Mouse (Mus musculus): ENCODE data around the gene Nrbf2. TPM values are rescaled to one million over a fixed set of nuclear protein-coding genes. Genes with fewer than 3 reads are reported as not detected.

Gene Nrbf2
- polyA plus RNA-seq, 1 experiment from 2014 or later = 41.6 TPM

DNA sequence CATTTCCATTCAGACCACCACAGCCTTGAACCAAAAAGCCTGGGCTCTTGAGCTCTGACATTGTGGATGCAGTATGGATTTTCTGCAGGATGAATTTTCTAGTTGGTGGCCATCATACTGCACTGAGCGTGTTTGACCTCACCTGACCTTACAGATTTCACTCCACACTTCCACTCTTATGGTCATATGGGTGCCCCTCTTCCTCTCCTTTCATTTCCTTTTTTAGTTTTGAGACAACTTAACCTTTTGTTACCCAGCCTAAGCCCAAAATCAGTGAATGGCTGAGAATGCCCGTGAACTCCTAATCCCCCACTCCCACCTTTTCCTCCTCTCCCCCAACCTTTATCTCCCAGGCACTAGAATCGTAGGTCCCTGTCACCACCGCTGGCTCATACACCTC is 5.5 kb upstream of the Nrbf2 start:
- H3K9ac ChIP-seq = no peak overlapping the region
- H3K36me3 ChIP-seq = no peaks in the 10 kb centered on the region
- H3K4me3 ChIP-seq = no peak overlapping the region
- H3K4me2 ChIP-seq (replicated peaks) = no peak overlapping the region
- H3K9me3 ChIP-seq = no peaks in the 10 kb centered on the region
- 76% methylated on average over 4 of the region's 4 CpGs for WGBS
- ATAC-seq (ENCODE audit: insufficient number of reproducible peaks, insufficient read depth, low FRiP score, low TSS enrichment) = no peak
- H3K27me3 ChIP-seq = no peaks in the 10 kb centered on the region
- no peaks in the 10 kb centered on the region for H3K4me1 ChIP-seq
- H3K27ac ChIP-seq = no peak overlapping the region

DNA sequence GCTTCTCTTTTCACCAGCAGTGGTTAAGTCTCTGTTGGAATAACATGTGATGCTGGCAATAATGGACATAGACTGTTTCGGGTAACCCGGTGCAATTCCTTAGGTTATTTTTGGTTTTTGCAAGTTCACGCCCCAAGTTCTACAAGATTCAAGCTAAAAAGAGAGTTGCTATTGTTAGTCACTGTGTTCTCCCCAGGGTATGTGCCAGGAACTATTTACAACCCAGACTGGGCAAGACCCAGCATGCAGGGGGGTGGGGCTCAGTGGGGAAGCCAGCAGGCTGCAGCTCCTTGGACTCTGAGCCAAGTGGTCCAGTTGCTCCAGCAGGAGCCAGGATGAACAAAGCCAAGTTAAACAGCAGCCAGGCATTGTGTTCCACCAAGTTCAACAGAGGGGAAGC is 2.8 kb upstream of the Nrbf2 start:
- WGBS = 79% methylated on average over 3 of the region's 3 CpGs
- Histone ChIP-seq H3K9ac (no peak overlapping the region), H3K36me3 (no peaks in the 10 kb centered on the region), H3K27ac (no peak overlapping the region), H3K4me2 (replicated peaks) (no peak overlapping the region), H3K4me3 (no peak overlapping the region), H3K27me3 (no peaks in the 10 kb centered on the region), H3K9me3 (no peaks in the 10 kb centered on the region), H3K4me1 (peaks cover 11% of the 10 kb centered on the region)
- ATAC-seq (ENCODE audit: insufficient number of reproducible peaks, insufficient read depth, low FRiP score, low TSS enrichment) = no peak

DNA sequence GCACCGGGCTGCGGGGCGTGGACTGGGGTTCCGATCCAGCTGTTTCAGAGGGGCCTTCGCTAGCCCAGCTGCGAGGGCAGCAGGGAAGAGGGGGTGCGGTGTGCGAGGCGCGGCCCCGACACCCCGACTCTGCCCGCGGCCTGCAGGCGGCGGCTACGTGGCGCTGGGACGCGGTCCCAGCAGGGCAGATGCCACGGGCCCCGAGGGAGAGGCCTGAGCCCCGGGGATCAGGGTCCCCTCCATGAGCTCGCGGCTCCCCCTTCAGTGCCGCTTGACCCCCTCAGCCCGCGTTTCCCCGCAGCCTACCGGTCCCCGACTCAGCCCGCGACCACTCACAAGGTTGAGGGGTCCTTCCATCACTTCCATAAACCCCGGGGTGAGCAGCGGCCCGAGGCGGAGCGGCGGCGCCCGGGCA is 337 bp downstream of the Nrbf2 start:
- peak overlapping the region; percentile 89 for H3K4me3 ChIP-seq
- peak overlapping the region; percentile 88 for H3K4me2 ChIP-seq (replicated peaks)
- no peaks in the 10 kb centered on the region for H3K27me3 ChIP-seq
- no peaks in the 10 kb centered on the region for H3K9me3 ChIP-seq
- H3K9ac ChIP-seq = peak overlapping the region; percentile 88
- no peaks in the 10 kb centered on the region for H3K36me3 ChIP-seq
- no peak; the same call in none of the 2 replicates for ATAC-seq (ENCODE audit: insufficient number of reproducible peaks, insufficient read depth, low FRiP score, low TSS enrichment)
- peaks cover 11% of the 10 kb centered on the region for H3K4me1 ChIP-seq
- 0 out of 2 replicates have a peak overlapping the region, but pooled peaks have one; percentile 41 for H3K27ac ChIP-seq
- 0% methylated on average over 40 of the region's 41 CpGs for WGBS

DNA sequence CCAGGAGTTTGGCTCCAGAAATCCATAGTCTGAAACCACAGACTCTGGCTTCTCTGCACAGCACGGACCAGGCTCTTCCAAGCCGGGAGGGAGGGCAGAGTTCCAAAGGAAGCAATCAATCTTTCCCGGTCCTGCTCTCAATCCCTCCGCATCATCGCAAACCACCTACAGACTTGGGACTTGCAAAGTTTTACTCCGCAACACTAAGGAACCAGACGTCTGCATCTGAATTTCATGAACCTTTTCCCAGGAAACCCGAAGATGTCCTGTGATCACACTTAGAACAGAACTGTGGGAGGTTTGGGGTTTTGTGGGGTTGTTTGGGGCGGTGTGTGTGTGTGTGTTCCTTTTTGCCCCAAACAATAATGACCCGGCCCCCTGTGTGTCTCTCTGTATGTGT is 794 bp downstream of the Nrbf2 start:
- Histone ChIP-seq H3K4me2 (replicated peaks) (peak overlapping the region; percentile 88), H3K27me3 (no peaks in the 10 kb centered on the region), H3K9me3 (no peaks in the 10 kb centered on the region), H3K36me3 (no peaks in the 10 kb centered on the region), H3K27ac (0 out of 2 replicates have a peak overlapping the region, but pooled peaks have one; percentile 41), H3K4me1 (peaks cover 11% of the 10 kb centered on the region), H3K9ac (peak overlapping the region; percentile 88), H3K4me3 (peak overlapping the region; percentile 89)
- no peak; the same call in 1 of the 2 replicates for ATAC-seq (ENCODE audit: insufficient number of reproducible peaks, insufficient read depth, low FRiP score, low TSS enrichment)
- 5% methylated on average over 10 of the region's 10 CpGs for WGBS

DNA sequence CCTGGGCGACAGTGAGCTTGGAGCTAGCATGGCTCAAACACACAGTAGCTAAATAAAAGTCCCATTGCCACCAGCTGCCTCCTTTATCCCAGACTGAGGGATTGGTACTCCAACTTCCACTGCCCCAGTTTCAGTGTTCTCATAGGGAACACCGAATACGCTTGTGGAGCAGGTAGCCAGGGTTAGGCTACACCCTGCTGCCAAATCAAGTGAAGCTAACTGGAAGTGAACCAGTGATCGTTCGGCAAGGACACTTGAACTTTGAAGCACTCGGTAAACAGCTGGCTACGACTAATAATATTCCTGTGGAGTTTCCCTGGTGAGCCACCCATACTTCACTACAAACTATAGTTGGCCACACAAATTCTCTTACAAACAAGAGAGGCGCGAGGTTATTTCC is 1.6 kb downstream of the Nrbf2 start:
- H3K27ac ChIP-seq = no peak overlapping the region
- H3K4me2 ChIP-seq (replicated peaks) = peak overlapping the region; percentile 88
- no peaks in the 10 kb centered on the region for H3K9me3 ChIP-seq
- H3K4me1 ChIP-seq = peaks cover 11% of the 10 kb centered on the region
- H3K27me3 ChIP-seq = no peaks in the 10 kb centered on the region
- no peaks in the 10 kb centered on the region for H3K36me3 ChIP-seq
- no peak overlapping the region for H3K9ac ChIP-seq
- no peak for ATAC-seq (ENCODE audit: insufficient number of reproducible peaks, insufficient read depth, low FRiP score, low TSS enrichment)
- 89% methylated on average over 9 of the region's 9 CpGs for WGBS
- peak overlapping the region; percentile 89; the same call in 1 of the 2 replicates for H3K4me3 ChIP-seq

DNA sequence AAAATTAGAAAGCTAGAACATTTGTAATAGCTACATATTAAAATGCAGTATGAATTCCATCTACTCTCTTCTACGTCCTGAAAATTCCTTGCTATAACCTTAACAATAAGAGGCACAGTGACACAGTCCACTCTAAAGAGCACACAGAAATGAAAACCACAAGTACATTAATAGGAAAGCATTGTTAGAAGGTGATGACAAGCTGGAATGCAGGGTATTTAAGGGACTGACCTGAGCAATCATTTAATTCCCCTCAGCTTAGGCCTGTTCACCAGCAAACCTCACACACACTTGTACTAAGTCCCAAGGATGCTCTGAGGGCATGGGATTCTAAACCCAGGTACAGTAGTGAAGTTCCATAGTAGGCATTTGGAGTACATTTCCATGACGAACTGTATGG is 2.6 kb downstream of the Nrbf2 start:
- no peak for ATAC-seq (ENCODE audit: insufficient number of reproducible peaks, insufficient read depth, low FRiP score, low TSS enrichment)
- Histone ChIP-seq H3K4me3 (no peak overlapping the region), H3K9me3 (no peaks in the 10 kb centered on the region), H3K9ac (no peak overlapping the region), H3K27ac (no peak overlapping the region), H3K36me3 (no peaks in the 10 kb centered on the region), H3K27me3 (no peaks in the 10 kb centered on the region), H3K4me2 (replicated peaks) (no peak overlapping the region), H3K4me1 (peaks cover 11% of the 10 kb centered on the region)
- 69% methylated on average over 2 of the region's 2 CpGs for WGBS

DNA sequence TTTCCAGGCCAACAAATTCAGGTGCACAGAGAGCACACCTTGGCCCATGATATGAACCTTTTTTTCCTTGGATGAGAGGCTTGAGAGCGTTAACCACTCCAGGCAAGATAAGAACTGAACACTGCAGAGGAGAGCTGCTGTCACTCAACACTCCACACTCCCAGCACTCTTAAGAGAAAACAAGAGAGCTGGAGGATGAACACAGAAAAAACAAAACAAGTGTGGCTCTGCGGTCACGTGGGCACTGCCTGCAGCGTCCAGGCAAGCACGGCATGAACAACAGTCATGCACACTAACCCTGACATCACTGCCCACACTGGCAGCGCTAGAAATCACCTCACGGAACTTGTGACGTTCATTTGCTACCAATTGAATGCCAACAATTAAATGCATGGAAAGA is 3.3 kb downstream of the Nrbf2 start:
- Histone ChIP-seq H3K36me3 (no peaks in the 10 kb centered on the region), H3K4me3 (no peak overlapping the region), H3K4me2 (replicated peaks) (no peak overlapping the region), H3K4me1 (peaks cover 11% of the 10 kb centered on the region), H3K27me3 (no peaks in the 10 kb centered on the region), H3K27ac (no peak overlapping the region), H3K9me3 (no peaks in the 10 kb centered on the region), H3K9ac (no peak overlapping the region)
- 83% methylated on average over 8 of the region's 8 CpGs for WGBS
- no peak for ATAC-seq (ENCODE audit: insufficient number of reproducible peaks, insufficient read depth, low FRiP score, low TSS enrichment)

DNA sequence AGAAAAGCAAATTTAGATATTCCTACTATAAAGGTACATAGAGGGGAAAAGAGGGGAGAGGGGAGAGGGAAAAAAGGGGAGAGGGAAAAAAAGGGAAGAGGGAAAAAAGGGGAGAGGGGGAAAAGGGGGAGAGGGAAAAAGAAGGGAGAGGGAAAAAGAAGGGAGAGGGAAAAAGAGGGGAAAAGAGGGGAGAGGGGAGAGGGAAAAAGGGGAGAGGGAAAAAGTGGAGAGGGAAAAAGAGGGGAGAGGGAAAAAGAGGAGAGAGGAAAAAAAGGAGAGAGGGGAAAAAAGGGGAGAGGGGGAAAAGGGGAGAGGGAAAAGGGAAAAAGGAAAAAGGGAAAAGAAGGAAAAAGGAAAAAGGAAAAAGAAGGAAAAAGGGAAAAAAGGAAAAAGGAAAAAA is 9.2 kb downstream of the Nrbf2 start:
- H3K9ac ChIP-seq = no peak overlapping the region
- no peak overlapping the region for H3K4me2 ChIP-seq (replicated peaks)
- no peaks in the 10 kb centered on the region for H3K9me3 ChIP-seq
- H3K4me1 ChIP-seq = no peaks in the 10 kb centered on the region
- no peaks in the 10 kb centered on the region for H3K27me3 ChIP-seq
- no peak for ATAC-seq (ENCODE audit: insufficient number of reproducible peaks, insufficient read depth, low FRiP score, low TSS enrichment)
- H3K4me3 ChIP-seq = no peak overlapping the region
- H3K36me3 ChIP-seq = peaks cover 18% of the 10 kb centered on the region
- no peak overlapping the region for H3K27ac ChIP-seq

DNA sequence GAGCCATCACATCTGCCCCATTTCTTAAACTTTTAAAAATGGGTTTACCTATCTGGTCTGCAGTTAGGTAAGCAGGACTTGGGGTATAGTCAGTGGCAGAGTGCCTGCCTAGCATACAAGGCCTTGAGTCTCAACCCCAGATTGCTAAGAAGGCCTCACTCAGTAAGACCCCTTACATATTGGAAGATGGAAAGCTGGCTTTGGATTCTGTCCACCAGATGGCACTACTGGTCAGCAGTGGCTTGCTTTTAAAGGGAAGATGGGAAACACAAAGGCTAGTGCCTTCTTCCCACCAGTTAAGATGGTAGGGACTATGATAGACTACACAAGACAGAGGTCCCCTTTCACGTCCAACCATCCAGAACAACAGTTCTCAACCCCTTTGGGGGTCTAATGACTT is 20.3 kb downstream of the Nrbf2 start:
- Histone ChIP-seq H3K9me3 (no peaks in the 10 kb centered on the region), H3K27me3 (no peaks in the 10 kb centered on the region), H3K4me3 (no peak overlapping the region), H3K4me1 (no peaks in the 10 kb centered on the region), H3K27ac (no peak overlapping the region), H3K9ac (no peak overlapping the region), H3K36me3 (peaks cover 29% of the 10 kb centered on the region), H3K4me2 (replicated peaks) (no peak overlapping the region)
- WGBS = 48% methylated on average over 1 of the region's 1 CpGs
- no peak for ATAC-seq (ENCODE audit: insufficient number of reproducible peaks, insufficient read depth, low FRiP score, low TSS enrichment)

DNA sequence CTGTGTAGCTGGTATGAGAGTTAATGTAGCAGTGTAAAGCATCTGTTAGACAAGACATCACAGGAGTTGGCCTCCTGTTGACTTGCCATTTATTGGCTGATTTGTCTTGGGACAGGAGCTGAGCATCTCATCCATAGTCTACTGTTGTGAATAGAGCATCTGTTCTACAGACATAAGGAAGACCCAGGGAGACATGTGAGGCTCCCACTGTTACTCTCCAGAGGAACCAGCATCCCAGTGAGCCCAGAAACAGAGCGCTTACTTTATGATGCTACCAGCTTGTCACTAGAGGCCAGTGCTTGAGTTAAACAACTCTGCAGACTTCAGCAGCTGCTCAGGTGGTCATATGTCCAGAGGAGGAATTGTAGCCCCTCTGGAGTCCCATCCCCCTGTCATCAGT is 32.0 kb downstream of the Nrbf2 start:
- 88% methylated on average over 1 of the region's 1 CpGs for WGBS
- Histone ChIP-seq H3K27me3 (no peaks in the 10 kb centered on the region), H3K4me1 (no peaks in the 10 kb centered on the region), H3K9ac (no peak overlapping the region), H3K4me3 (no peak overlapping the region), H3K9me3 (no peaks in the 10 kb centered on the region), H3K36me3 (peaks cover 69% of the 10 kb centered on the region), H3K4me2 (replicated peaks) (no peak overlapping the region), H3K27ac (no peak overlapping the region)
- no peak for ATAC-seq (ENCODE audit: insufficient number of reproducible peaks, insufficient read depth, low FRiP score, low TSS enrichment)

DNA sequence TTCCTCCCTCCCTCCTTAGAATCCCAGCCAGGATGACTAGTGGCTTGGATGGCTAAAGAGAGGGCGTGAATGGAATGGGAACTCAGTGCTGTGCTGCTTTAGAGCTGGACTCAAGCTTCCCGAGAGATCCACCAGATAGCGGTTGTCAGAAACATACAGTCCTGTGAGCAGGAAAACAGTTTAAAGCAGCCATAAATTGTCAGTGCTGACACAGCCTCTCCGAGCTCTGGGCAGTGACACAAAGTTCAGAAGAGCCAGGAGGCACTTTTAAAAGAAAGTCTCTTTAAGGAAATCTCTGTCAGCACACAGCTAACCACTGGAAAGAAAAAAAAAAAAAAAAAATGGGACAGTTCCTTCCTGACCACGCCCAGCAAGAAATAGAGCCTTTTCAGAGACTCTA is 32.8 kb downstream of the Nrbf2 start:
- H3K9me3 ChIP-seq = no peaks in the 10 kb centered on the region
- no peak overlapping the region for H3K9ac ChIP-seq
- no peaks in the 10 kb centered on the region for H3K4me1 ChIP-seq
- no peak overlapping the region for H3K4me3 ChIP-seq
- H3K36me3 ChIP-seq = peaks cover 71% of the 10 kb centered on the region
- no peak overlapping the region for H3K27ac ChIP-seq
- H3K27me3 ChIP-seq = no peaks in the 10 kb centered on the region
- H3K4me2 ChIP-seq (replicated peaks) = no peak overlapping the region
- ATAC-seq (ENCODE audit: insufficient number of reproducible peaks, insufficient read depth, low FRiP score, low TSS enrichment) = no peak
- WGBS = 88% methylated on average over 5 of the region's 5 CpGs

DNA sequence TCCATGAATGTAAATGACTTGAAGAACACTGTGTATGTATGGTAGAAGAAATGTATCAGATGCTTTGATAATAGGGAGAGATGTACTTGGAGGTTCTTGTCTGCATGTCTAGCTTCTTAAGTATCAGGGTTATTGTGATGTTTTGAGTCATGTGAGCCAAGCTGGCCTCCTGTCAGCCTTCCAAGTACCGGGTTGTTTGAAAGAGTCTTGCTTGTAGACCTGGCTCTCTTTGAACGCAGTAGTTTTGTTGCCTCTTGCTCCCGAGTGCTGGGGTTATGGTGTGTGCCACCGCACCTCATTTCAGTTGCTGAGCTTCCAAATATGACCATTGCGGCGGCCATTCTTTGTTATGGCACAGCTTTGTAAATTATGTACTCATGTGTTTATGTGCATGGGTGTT is 34.3 kb downstream of the Nrbf2 start:
- H3K36me3 ChIP-seq = peaks cover 74% of the 10 kb centered on the region
- no peak overlapping the region for H3K9ac ChIP-seq
- ATAC-seq (ENCODE audit: insufficient number of reproducible peaks, insufficient read depth, low FRiP score, low TSS enrichment) = no peak
- no peak overlapping the region for H3K27ac ChIP-seq
- no peak overlapping the region for H3K4me2 ChIP-seq (replicated peaks)
- no peak overlapping the region for H3K4me3 ChIP-seq
- H3K4me1 ChIP-seq = no peaks in the 10 kb centered on the region
- 92% methylated on average over 6 of the region's 6 CpGs for WGBS
- no peaks in the 10 kb centered on the region for H3K9me3 ChIP-seq
- H3K27me3 ChIP-seq = no peaks in the 10 kb centered on the region

DNA sequence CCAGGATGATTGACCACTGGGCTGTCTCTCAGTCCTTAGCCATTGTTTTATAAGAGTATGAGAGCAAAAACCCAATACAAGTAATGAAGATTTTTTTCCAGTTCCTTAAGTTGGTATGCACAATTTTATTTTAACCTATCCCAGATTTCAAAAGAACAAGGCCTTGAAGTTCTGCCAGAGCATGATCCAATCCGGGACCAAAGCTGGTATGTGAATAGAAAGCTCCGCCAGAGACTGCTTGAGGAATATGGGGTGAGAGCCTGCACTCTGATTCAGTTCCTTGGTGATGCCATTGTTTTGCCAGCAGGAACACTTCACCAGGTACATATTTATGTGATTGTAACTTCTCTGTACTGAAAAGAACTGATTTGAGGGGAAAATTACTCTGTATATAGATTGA is 35.6 kb downstream of the Nrbf2 start:
- H3K9me3 ChIP-seq = no peaks in the 10 kb centered on the region
- no peak overlapping the region for H3K9ac ChIP-seq
- no peak overlapping the region for H3K4me3 ChIP-seq
- 83% methylated on average over 2 of the region's 2 CpGs for WGBS
- H3K36me3 ChIP-seq = peaks cover 72% of the 10 kb centered on the region
- no peak overlapping the region for H3K4me2 ChIP-seq (replicated peaks)
- ATAC-seq (ENCODE audit: insufficient number of reproducible peaks, insufficient read depth, low FRiP score, low TSS enrichment) = no peak
- H3K27me3 ChIP-seq = no peaks in the 10 kb centered on the region
- H3K27ac ChIP-seq = no peak overlapping the region
- H3K4me1 ChIP-seq = no peaks in the 10 kb centered on the region

Data from embryonic facial prominence, embryonic 12.5 days (tissue).